Mouse (Mus musculus) forebrain, embryonic 15.5 days (tissue): ENCODE measurements around the gene Pkp4. TPM values are rescaled to one million over a fixed set of nuclear protein-coding genes. Genes with fewer than 3 reads are reported as not detected.
"Not testable (repeated sequence)": the region's sequence is repeated elsewhere in the genome, so short reads cannot be mapped to it uniquely, and the experiment has no call there.

Experiments
- ATAC-seq: fragments of 200-750 bp; cut with Nextera tagmentation; replicated peaks from 2 replicates; pipeline ENCODE4 v1.8.0; 2017; ENCODE audit warnings: mild to moderate bottlenecking, moderate TSS enrichment, moderate library complexity
- H3K27ac ChIP-seq: fragments of 300-500 bp; sonication (generic); replicated peaks from 2 replicates; pipeline ENCODE4 v1.5.1; 2015; ENCODE audit warnings: mild to moderate bottlenecking, inconsistent platforms
- H3K27me3 ChIP-seq: fragments of 300-500 bp; sonication (generic); 2 replicates; pipeline ENCODE4 v1.6.1; 2015; ENCODE audit warnings: inconsistent platforms
- H3K36me3 ChIP-seq: fragments of 300-500 bp; sonication (generic); 2 replicates; pipeline ENCODE4 v1.6.1; 2015; ENCODE audit warnings: mild to moderate bottlenecking, inconsistent platforms
- H3K4me1 ChIP-seq: fragments of 300-500 bp; sonication (generic); 2 replicates; pipeline ENCODE4 v1.6.1; 2015; ENCODE audit warnings: inconsistent platforms
- H3K4me2 ChIP-seq: fragments of 300-500 bp; sonication (generic); replicated peaks from 2 replicates; pipeline ENCODE4 v1.6.1; 2015; ENCODE audit warnings: mild to moderate bottlenecking, inconsistent platforms
- H3K4me3 ChIP-seq: fragments of 300-500 bp; sonication (generic); 2 replicates; pipeline ENCODE4 v1.5.1; 2015; ENCODE audit warnings: mild to moderate bottlenecking, inconsistent platforms
- H3K9ac ChIP-seq: fragments of 300-500 bp; sonication (generic); replicated peaks from 2 replicates; pipeline ENCODE4 v1.6.1; 2015; ENCODE audit warnings: mild to moderate bottlenecking, inconsistent platforms
- H3K9me3 ChIP-seq: fragments of 300-500 bp; sonication (generic); 2 replicates; pipeline ENCODE4 v1.6.1; 2016; ENCODE audit warnings: inconsistent platforms
- WGBS: fragments of 180-500 bp; shearing (Covaris S2); methylation state at CpG from one replicate; pipeline ENCODE4 v1.1.7; 2015; ENCODE audit warnings: mixed read lengths; 5-methylcytosine and 5-hydroxymethylcytosine counted together
- polyA plus RNA-seq: library from polyadenylated mRNA; unstranded; fragments of >200 nt; fragmentation: Nextera tagmentation; extraction: Ambion mirVana; gene quantifications from 2 replicates; pipeline ENCODE4 v1.2.1, GENCODE M21; 2015

Pkp4 gene
- polyA plus RNA-seq, 1 experiment from 2014 or later, result 23.9 TPM

DNA sequence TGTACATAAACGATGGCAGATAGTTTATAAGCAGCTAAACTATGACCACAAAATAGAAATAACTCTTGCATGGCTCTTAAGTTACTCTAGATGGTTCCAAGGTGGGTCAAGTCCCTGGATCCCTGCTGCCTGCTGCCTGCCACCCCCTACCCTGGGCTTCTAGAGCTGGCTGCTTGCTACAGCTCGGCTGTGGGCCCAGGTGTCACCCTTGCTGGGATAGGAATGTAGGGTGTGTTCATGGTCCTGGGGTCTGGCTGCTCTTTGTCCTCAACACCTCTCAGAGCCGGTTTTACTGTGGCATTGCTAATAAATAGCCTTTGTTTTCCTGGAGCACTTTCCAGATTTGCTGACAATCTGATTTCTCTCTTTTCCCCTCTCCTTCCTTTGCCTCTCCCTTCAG lies 189.4 kb downstream of the Pkp4 start:
- WGBS, result 73% methylated on average over 3 of the region's 3 CpGs
- no peak overlapping the region for H3K4me2 ChIP-seq
- H3K36me3 ChIP-seq, result peaks cover 8% of the 10 kb centered on the region; the same call in 1 of the 2 replicates
- peaks cover 22% of the 10 kb centered on the region for H3K4me1 ChIP-seq
- peak overlapping the region; percentile 76 for H3K27ac ChIP-seq
- no peaks in the 10 kb centered on the region for H3K27me3 ChIP-seq
- H3K9me3 ChIP-seq, result no peaks in the 10 kb centered on the region
- H3K9ac ChIP-seq, result no peak overlapping the region
- no peak overlapping the region for H3K4me3 ChIP-seq
- ATAC-seq, result no peak

DNA sequence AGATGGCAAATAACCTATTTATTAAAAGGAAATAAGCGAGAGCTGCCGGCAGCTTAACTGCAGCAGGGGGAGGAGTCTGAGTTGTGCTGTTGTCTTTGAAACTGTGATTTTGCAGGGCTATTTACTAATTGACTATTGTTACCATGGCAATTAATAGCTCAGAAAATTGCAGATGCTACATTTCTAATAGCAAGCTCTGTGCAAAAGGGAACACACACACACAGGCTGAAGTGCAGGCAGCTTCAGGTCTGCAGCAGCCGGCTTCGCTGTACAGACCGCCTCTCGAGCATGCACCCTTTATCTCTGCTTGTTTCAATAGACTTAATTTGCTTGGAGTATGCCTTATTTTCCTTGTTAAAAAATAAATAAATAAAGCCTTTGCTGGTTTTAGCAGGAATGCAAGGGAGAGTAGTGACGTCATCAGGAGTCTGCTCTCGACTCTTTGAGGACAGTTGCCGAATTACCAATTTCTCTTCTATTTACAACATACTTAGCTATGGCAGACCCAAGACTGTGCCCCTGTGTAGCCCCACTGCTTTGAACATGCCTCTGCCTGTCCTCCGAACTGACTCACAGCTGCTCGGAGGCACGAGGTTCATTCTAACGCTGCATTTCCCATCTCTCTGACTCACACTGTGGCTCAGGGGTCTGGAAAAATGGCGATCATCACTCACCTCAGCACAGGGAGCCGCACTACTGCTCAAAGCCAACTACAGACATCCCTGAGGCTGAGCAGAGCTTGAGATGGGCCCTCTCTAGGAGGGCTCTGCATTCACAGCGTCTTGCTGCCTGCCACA lies 190.9 kb downstream of the Pkp4 start:
- Histone ChIP-seq H3K9me3 (no peaks in the 10 kb centered on the region), H3K9ac (no peak overlapping the region), H3K4me1 (peaks cover 19% of the 10 kb centered on the region), H3K27me3 (no peaks in the 10 kb centered on the region), H3K27ac (peak overlapping the region; percentile 76), H3K4me3 (no peak overlapping the region), H3K36me3 (peaks cover 9% of the 10 kb centered on the region; the same call in 1 of the 2 replicates), H3K4me2 (peak overlapping the region; percentile 1)
- peak; percentile 87 for ATAC-seq
- WGBS, result 45% methylated on average over 16 of the region's 16 CpGs

DNA sequence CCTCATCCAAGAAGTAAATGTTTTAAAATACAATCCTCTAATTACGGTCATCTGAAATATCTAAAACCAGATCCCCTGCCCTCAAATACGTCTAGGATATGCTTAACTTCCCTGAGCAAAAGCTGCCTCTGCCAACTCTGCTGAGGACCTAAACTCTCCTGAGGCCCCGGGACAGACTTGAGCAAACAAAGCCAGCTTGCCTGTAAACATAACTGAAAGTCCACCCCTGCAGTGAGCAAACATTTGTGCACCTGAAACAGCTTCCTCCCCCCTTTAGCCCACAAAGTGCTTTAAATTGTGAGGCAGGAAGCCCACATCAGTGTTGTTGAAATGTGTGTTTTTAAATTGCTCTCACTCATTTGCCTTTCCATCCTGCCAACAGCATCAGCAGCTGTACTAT lies 193.2 kb downstream of the Pkp4 start:
- Histone ChIP-seq H3K9me3 (no peaks in the 10 kb centered on the region), H3K27me3 (no peaks in the 10 kb centered on the region), H3K27ac (no peak overlapping the region), H3K36me3 (peaks cover 9% of the 10 kb centered on the region; the same call in 1 of the 2 replicates), H3K4me2 (no peak overlapping the region), H3K4me1 (peaks cover 18% of the 10 kb centered on the region), H3K9ac (no peak overlapping the region), H3K4me3 (no peak overlapping the region)
- WGBS, result 88% methylated on average over 3 of the region's 3 CpGs
- no peak for ATAC-seq

DNA sequence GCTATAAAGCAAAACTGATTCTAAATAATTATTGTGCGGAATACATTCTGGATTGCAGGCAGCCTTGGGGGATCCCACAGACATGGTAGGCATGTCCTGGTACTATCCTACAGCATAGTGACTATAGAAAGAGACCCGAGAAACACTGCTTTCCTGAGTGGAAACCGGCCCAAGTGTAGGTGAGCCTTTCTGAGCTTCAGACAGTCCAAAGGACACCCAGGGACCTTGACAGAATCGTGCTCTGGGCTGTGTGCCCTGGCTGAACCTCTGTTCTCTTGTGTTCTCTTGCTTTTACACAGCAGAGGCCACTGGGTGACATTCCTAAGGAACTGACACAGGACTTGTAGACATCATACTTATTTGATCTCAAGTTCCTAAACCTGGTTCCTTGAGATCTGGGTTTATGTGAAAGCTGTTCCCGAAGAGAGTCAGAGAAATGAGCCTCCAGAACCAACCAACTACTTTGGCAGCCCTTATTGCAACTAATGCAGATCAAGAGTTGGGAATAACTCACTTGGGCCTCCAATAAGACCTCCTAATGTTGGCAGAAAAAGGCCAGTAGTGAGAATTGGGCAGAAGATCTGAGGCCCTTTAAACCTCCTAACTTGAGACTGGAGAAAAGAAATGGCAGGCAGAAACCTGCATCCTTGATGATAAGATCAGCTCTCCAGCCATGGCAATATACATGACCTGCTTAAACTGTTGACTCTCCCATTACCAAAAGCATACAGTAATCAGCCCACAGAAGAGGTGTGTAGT lies 195.1 kb downstream of the Pkp4 start:
- H3K9ac ChIP-seq, result no peak overlapping the region
- no peak overlapping the region for H3K4me3 ChIP-seq
- peaks cover 15% of the 10 kb centered on the region for H3K4me1 ChIP-seq
- no peak overlapping the region for H3K4me2 ChIP-seq
- peaks cover 9% of the 10 kb centered on the region; the same call in 1 of the 2 replicates for H3K36me3 ChIP-seq
- no peaks in the 10 kb centered on the region for H3K9me3 ChIP-seq
- H3K27me3 ChIP-seq, result no peaks in the 10 kb centered on the region
- no peak for ATAC-seq
- H3K27ac ChIP-seq, result no peak overlapping the region
- 96% methylated on average over 5 of the region's 5 CpGs for WGBS

DNA sequence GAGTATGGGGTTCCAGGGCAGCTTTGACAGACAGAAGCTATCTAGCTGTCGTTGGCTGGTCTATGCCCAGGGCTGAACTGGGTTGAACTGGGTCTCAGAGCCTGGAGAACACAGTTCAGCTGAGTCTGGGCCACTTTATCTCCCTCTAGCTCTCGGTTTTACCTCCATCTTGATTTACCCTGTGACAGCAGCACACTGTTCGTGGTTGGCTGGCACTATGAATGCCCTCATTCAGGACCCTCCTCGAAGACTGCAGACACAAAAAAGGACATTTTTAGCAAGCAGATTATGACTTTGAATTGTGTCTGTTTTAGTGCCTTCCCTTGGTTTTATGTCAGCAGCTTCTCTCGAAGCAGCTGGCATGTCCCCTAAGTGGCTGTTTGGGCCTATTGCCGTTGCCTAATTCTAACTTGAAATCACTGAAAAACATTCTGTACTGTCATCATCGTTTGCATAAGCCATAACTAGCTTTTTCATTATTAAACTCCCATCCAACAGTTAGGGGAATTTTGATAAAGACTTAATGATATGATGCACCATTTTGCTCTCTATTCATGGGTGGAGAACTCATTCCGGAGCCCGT lies 199.2 kb downstream of the Pkp4 start:
- WGBS, result 53% methylated on average over 9 of the region's 9 CpGs
- peak; percentile 53; the same call in 1 of the 2 replicates for ATAC-seq
- H3K27ac ChIP-seq, result no peak overlapping the region; the same call in 1 of the 2 replicates
- 0 out of 2 replicates have a peak, but pooled peaks cover 3% of the 10 kb centered on the region for H3K36me3 ChIP-seq
- no peaks in the 10 kb centered on the region for H3K27me3 ChIP-seq
- H3K4me2 ChIP-seq, result no peak overlapping the region
- H3K4me3 ChIP-seq, result no peak overlapping the region
- H3K9me3 ChIP-seq, result no peaks in the 10 kb centered on the region
- peaks cover 4% of the 10 kb centered on the region; the same call in 1 of the 2 replicates for H3K4me1 ChIP-seq
- no peak overlapping the region for H3K9ac ChIP-seq

DNA sequence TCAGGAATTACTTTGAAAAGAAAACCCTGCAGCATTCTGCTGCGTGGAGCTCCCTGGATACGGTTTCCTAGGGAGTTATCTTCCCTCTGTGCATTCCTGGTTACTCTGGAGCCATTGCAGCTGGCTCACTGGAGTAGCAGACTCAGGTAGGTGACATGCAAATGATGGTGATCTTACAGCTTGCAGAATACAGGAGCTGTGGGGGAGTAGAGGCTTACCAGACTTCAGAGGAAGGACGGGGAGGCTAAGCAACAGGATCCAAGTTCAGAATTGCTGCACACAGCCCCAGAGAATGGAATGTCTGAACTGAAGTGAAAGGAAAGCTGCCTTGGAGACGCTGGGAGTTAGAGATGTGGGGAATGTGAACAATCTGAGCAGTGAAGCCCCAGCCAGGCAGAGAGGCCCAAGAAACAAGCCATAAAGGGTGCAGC lies 200.7 kb downstream of the Pkp4 start:
- H3K9me3 ChIP-seq, result no peaks in the 10 kb centered on the region
- no peak overlapping the region for H3K9ac ChIP-seq
- peaks cover 4% of the 10 kb centered on the region; the same call in 1 of the 2 replicates for H3K4me1 ChIP-seq
- H3K36me3 ChIP-seq, result no peaks in the 10 kb centered on the region
- WGBS, result 47% methylated on average over 4 of the region's 4 CpGs
- 0 out of 2 replicates have a peak overlapping the region, but pooled peaks have one; percentile 14 for H3K27ac ChIP-seq
- no peak overlapping the region for H3K4me3 ChIP-seq
- ATAC-seq, result 0 out of 2 replicates have a peak, but pooled peaks have one; percentile 21
- no peaks in the 10 kb centered on the region for H3K27me3 ChIP-seq
- H3K4me2 ChIP-seq, result no peak overlapping the region

DNA sequence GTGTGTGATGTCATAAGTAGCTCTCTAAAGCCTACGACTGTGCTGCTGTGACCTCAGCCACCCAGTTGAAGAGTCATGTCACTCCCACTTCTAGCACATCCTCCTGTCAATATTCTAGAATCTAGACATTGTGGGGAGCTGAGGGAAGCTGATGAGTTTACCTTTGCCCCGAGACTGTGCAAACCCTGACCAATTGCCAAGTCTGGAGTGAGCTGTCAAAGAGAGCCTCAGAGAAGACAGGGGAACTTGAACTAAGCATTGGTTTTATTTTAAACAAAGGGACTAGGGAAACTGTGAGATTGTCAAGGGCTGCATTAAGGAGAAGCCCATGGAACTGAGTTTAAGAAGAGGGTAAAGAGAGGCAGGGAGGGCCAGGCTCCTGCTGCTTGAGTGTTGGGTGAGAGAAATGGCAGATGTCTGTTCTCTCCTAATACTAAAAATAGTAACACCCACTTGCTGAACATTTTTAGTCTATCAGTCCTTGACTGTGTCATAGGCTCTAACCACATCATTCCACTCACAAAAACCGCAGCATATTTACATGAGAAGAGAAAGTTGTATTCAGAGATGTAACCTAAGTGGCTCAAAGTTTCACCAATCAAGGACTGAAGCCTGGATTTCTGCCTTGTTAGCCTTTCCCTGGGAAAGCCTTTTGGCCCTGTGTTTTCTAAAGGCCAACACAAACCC lies 203.6 kb downstream of the Pkp4 start:
- no peak overlapping the region for H3K4me3 ChIP-seq
- no peak for ATAC-seq
- 89% methylated on average over 3 of the region's 3 CpGs for WGBS

DNA sequence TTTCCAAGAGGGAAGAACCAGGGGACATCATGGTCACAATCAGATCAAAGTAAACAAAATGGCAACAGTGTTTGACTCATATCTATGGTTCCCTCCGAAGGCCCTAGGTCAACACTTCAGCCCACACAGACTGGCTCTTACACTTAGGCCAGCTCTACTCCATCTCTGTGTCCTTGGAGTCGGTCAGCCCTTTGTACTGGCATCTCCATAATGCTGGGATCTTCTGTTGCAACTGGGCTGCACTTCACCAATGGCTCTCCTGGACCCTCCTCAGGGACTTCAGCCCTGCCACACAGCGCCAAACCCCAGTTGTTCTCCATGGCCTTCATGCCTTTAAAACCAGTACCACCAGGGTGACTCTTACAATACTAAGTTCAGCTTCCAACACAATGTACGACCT lies 206.5 kb downstream of the Pkp4 start:
- H3K4me2 ChIP-seq, result no peak overlapping the region
- no peaks in the 10 kb centered on the region for H3K4me1 ChIP-seq
- H3K27ac ChIP-seq, result no peak overlapping the region
- no peaks in the 10 kb centered on the region for H3K36me3 ChIP-seq
- no peak overlapping the region for H3K9ac ChIP-seq
- no peak for ATAC-seq
- no peaks in the 10 kb centered on the region for H3K9me3 ChIP-seq
- whole genome bisulfite sequencing, result 93% methylated on average over 4 of the region's 4 CpGs
- no peak overlapping the region for H3K4me3 ChIP-seq
- H3K27me3 ChIP-seq, result no peaks in the 10 kb centered on the region

More for the DNA sequence above, 203.6 kb downstream of the Pkp4 start:
- no peaks in the 10 kb centered on the region for H3K9me3 ChIP-seq
- H3K36me3 ChIP-seq, result no peaks in the 10 kb centered on the region
- H3K27me3 ChIP-seq, result no peaks in the 10 kb centered on the region
- peaks cover 4% of the 10 kb centered on the region; the same call in 1 of the 2 replicates for H3K4me1 ChIP-seq
- no peak overlapping the region for H3K4me2 ChIP-seq
- no peak overlapping the region for H3K27ac ChIP-seq
- H3K9ac ChIP-seq, result no peak overlapping the region

DNA sequence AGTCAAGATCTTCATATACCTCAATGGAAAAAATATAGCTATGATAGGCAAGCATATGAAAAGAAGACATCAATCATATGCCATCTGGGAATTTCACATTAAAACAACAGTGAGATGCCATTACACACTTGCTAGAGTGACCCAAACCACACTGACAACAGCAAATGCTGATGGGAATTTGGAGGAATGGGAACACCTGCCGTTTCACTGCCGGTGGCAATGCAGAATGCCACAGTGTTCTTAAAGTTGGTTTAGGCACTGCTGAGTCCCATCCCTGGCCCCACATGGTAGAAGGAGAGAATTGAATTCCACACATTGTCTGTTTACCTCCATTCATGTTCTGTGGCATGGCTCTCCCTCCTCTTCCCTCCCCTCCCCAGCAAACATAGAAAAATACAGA lies 212.5 kb downstream of the Pkp4 start:
- ATAC-seq, result no peak
- Histone ChIP-seq H3K36me3 (no peaks in the 10 kb centered on the region), H3K27ac (no peak overlapping the region), H3K9ac (no peak overlapping the region), H3K4me3 (no peak overlapping the region), H3K9me3 (no peaks in the 10 kb centered on the region), H3K4me2 (no peak overlapping the region), H3K27me3 (no peaks in the 10 kb centered on the region), H3K4me1 (no peaks in the 10 kb centered on the region)
- WGBS, result 97% methylated on average over 2 of the region's 2 CpGs

DNA sequence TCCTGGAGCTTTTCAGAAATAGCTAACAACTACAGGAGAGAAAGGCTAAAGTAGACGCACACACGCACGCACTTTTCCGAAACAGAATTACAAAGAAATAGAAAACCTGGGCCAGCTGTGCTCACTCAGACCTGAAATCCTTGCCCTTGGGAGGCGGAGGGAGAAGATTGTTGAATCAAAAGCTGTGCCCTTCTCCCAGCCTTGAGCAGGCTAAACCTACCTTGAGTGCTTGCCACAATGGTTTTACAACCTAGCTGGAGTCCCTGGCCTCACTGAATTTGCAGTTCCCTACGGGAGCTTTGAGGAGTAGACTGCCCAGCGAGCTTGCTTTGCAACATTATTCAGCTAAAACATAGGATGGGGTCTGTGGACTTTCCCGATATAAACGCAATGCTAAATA lies 217.4 kb downstream of the Pkp4 start:
- no peaks in the 10 kb centered on the region for H3K36me3 ChIP-seq
- ATAC-seq, result no peak
- no peak overlapping the region for H3K27ac ChIP-seq
- no peaks in the 10 kb centered on the region for H3K27me3 ChIP-seq
- no peaks in the 10 kb centered on the region for H3K9me3 ChIP-seq
- no peak overlapping the region for H3K9ac ChIP-seq
- no peak overlapping the region for H3K4me3 ChIP-seq
- H3K4me2 ChIP-seq, result no peak overlapping the region
- no peaks in the 10 kb centered on the region for H3K4me1 ChIP-seq
- 89% methylated on average over 9 of the region's 9 CpGs for WGBS

DNA sequence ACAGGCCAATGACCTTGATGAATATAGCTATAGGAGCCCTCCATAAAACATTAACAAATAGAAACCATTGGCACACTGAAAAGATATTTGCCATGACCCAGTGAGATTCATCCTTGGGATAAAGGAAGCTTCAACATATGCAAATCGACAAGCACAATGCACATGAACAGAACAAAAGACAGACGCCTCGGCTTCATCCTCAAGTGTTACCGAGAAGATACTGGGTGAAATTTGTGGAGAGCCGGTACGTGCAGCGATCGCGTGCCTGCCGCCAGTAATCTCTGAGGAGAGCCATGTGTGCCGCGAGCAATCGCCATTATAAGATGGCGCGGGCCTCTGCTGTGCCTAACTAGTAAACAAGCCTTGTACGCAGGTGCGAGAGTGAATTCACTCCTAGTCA lies 218.2 kb downstream of the Pkp4 start:
- H3K4me2 ChIP-seq, H3K4me1 ChIP-seq, H3K36me3 ChIP-seq, H3K4me3 ChIP-seq, H3K9ac ChIP-seq, ATAC-seq, H3K27me3 ChIP-seq, H3K27ac ChIP-seq, H3K9me3 ChIP-seq: not testable (repeated sequence)
- 96% methylated on average over 17 of the region's 17 CpGs for WGBS
